Mouse (Mus musculus) embryonic fibroblast, embryonic 13.5 days (primary cell): ENCODE data around the gene Col6a6. TPM values are rescaled to one million over a fixed set of nuclear protein-coding genes. Genes with fewer than 3 reads are reported as not detected.

ENCODE experiments used
- H3K27ac ChIP-seq: 2 replicates; pipeline ENCODE4 v1.5.1; 2012; ENCODE audit warnings: low read length, control low read depth, inconsistent platforms; ENCODE audit not compliant: insufficient read depth
- H3K4me1 ChIP-seq: 2 replicates; pipeline ENCODE4 v1.6.1; 2011; ENCODE audit warnings: low read length; ENCODE audit not compliant: control insufficient read depth, insufficient read depth
- H3K4me3 ChIP-seq: 2 replicates; pipeline ENCODE4 v1.5.1; 2011; ENCODE audit warnings: mild to moderate bottlenecking, control low read depth, low read length; ENCODE audit not compliant: insufficient read depth
- CTCF ChIP-seq: IDR thresholded peaks from 2 replicates; pipeline ENCODE4 v1.5.1; 2011; ENCODE audit warnings: mild to moderate bottlenecking, control low read depth, low read length, moderate library complexity, borderline replicate concordance; ENCODE audit not compliant: insufficient read depth
- POLR2A ChIP-seq: IDR thresholded peaks from 2 replicates; pipeline ENCODE4 v1.6.1; 2011; ENCODE audit warnings: low read depth, mild to moderate bottlenecking, control low read depth, low read length, moderate library complexity
- polyA plus RNA-seq: library from polyadenylated mRNA; stranded (reverse); fragments of >200 nt; gene quantifications from 2 replicates; pipeline ENCODE4 v1.2.4, GENCODE M21; 2011; ENCODE audit warnings: low read depth; ENCODE audit not compliant: missing spikeins, insufficient read length

Col6a6 gene
- polyA plus RNA-seq, 1 experiment: 1.2 TPM

GRCm38 (mm10) chr9:105745861-105746260 lies 82.1 kb downstream of the Col6a6 start:
- Histone ChIP-seq H3K4me3 (no peak overlapping the region), H3K4me1 (no peaks in the 10 kb centered on the region), H3K27ac (no peak overlapping the region)
- TF ChIP-seq POLR2A (no peak), CTCF (no peak)

DNA sequence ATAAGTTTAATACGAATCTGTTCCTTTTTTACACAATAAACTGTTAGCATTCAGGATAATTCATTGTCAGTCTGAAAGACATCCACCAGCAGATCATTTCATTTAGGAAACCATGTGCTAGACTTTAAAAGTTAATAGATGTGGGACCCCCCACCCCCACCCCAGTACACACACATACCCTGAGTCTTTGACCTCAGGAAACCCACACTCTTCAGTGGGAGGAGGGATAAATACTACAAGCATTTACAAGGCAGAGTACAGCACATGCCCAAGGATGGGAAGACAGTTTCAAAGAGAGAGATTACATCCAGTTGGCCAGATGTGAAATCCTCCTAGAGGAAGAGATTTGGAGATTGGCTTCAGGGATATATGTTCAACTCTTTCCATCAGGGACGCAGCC lies 87.5 kb downstream of the Col6a6 start:
- H3K4me3 ChIP-seq: no peak overlapping the region
- no peaks in the 10 kb centered on the region for H3K4me1 ChIP-seq
- no peak for TF ChIP-seq POLR2A
- H3K27ac ChIP-seq: no peak overlapping the region

- no peak for TF ChIP-seq POLR2A
- no peak for TF ChIP-seq CTCF
These were observed 88.5 kb downstream of the Col6a6 start for GRCm38 (mm10) chr9:105739446-105739845.

GRCm38 (mm10) chr9:105737448-105737847 lies 90.5 kb downstream of the Col6a6 start:
- H3K27ac ChIP-seq: no peak overlapping the region

More at GRCm38 (mm10) chr9:105739446-105739845, 88.5 kb downstream of the Col6a6 start:
- Histone ChIP-seq H3K27ac (no peak overlapping the region), H3K4me3 (no peak overlapping the region), H3K4me1 (no peaks in the 10 kb centered on the region)

GRCm38 (mm10) chr9:105735195-105735594 lies 92.8 kb downstream of the Col6a6 start:
- TF ChIP-seq CTCF (no peak), POLR2A (no peak)
- Histone ChIP-seq H3K4me1 (no peaks in the 10 kb centered on the region), H3K4me3 (no peak overlapping the region), H3K27ac (no peak overlapping the region)

More at GRCm38 (mm10) chr9:105737448-105737847, 90.5 kb downstream of the Col6a6 start:
- Histone ChIP-seq H3K4me3 (no peak overlapping the region), H3K4me1 (no peaks in the 10 kb centered on the region)
- TF ChIP-seq POLR2A: no peak
- no peak for TF ChIP-seq CTCF

GRCm38 (mm10) chr9:105734651-105735050 lies 93.3 kb downstream of the Col6a6 start:
- no peak overlapping the region for H3K4me3 ChIP-seq
- no peak overlapping the region for H3K27ac ChIP-seq
- TF ChIP-seq POLR2A (no peak), CTCF (no peak)
- no peaks in the 10 kb centered on the region for H3K4me1 ChIP-seq

GRCm38 (mm10) chr9:105731976-105732375 lies 96.0 kb downstream of the Col6a6 start:
- H3K4me1 ChIP-seq: no peaks in the 10 kb centered on the region
- H3K27ac ChIP-seq: no peak overlapping the region
- no peak overlapping the region for H3K4me3 ChIP-seq
- TF ChIP-seq CTCF: no peak
- TF ChIP-seq POLR2A: no peak

DNA sequence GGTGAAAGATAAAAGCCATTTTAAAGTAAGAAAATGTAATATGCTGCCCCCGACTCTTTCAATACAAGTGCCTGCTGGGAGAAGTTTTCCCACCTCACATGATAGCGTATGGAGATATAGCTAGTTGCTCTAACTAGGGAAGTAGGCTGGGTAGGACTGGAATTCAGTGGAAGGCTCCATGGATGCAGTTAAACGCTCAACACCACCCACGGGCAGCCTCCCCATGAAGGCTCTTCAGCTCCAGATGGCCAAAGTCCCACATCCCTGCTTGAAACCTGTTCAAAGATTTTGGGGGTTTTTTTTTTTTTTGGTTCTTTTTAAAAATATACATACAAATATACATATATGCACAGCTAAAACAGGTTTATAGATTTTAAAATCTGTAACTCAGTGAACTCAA lies 107.5 kb downstream of the Col6a6 start:
- no peaks in the 10 kb centered on the region for H3K4me1 ChIP-seq
- no peak overlapping the region for H3K27ac ChIP-seq
- H3K4me3 ChIP-seq: no peak overlapping the region
- TF ChIP-seq POLR2A (no peak), CTCF (no peak)

DNA sequence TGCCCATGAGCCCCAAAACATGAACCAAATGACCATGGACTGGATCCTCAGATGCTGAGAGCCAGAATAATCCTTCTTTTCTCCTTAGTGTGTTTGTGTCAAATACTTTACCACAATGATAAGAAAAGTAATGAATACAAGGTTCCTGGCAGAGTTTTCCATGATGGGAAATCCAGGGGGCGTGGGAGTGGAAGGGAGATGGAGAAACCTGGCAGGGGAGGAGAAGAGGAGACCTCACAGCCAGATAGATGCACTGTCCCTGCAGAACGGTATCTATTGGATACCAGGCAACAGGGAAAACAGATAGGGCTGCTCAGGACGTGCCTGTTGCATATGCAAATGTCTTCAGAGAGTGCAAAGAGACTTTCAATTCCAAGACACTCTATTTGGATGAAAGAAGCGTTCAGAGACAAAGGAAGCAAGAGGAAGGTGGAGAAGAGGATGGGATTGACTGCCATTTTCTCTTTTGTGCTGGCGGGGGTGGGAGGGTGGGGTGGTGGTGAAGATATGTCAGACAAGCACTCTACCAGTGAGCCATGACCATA lies 108.0 kb downstream of the Col6a6 start:
- no peak overlapping the region for H3K4me3 ChIP-seq
- TF ChIP-seq CTCF (no peak), POLR2A (no peak)
- no peak overlapping the region for H3K27ac ChIP-seq
- no peaks in the 10 kb centered on the region for H3K4me1 ChIP-seq

DNA sequence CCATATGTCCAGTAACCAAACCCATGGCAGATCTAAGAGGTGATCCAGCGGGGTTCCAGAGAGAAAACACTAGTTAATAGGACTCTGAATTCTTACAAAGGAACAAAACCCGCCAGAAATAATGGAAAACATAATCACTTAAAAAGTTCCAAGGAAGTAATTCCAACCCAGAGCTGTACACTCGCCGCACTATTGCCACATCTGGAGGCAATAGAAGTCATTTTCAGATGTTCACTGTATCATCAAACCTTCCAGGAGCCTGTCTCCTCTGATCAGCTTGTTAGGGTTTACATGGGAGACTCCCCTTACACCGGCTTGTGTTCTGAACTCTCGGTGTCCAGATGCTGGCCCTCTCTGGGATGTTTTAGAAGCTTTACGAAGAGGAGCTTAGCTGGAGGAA lies 108.6 kb downstream of the Col6a6 start:
- Histone ChIP-seq H3K27ac (no peak overlapping the region), H3K4me1 (no peaks in the 10 kb centered on the region), H3K4me3 (no peak overlapping the region)
- TF ChIP-seq CTCF (no peak), POLR2A (no peak)

- TF ChIP-seq CTCF (no peak), POLR2A (no peak)
- Histone ChIP-seq H3K4me3 (no peak overlapping the region), H3K27ac (no peak overlapping the region), H3K4me1 (no peaks in the 10 kb centered on the region)
These were observed 115.9 kb downstream of the Col6a6 start for GRCm38 (mm10) chr9:105712049-105712448.
